Mouse (Mus musculus): ENCODE measurements around the gene Tap2.

DNA sequence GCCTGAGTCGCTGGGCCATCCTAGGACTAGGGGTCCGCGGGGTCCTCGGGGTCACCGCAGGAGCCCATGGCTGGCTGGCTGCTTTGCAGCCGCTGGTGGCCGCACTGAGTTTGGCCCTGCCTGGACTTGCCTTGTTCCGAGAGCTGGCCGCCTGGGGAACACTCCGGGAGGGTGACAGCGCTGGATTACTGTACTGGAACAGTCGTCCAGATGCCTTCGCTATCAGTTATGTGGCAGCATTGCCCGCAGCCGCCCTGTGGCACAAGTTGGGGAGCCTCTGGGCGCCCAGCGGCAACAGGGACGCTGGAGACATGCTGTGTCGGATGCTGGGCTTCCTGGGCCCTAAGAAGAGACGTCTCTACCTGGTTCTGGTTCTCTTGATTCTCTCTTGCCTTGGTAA lies 15.3 kb upstream of the Tap2 start:
- no peak for TF ChIP-seq FLI1 (IDR thresholded peaks at IDR 0.05; ENCODE audit: low read length)
- TF ChIP-seq GATA1 (IDR thresholded peaks at IDR 0.05; ENCODE audit: borderline replicate concordance, low read length), result no peak

Data from megakaryocyte, embryonic 14.5 days (primary cell).